Mouse (Mus musculus): ENCODE measurements at regions not wholly inside any gene's neighbourhood (a gene's known extent, or its start where the extent isn't known, plus 50 kb on each side); places are given as distances from the start of the nearest gene placed in this dataset.

DNA sequence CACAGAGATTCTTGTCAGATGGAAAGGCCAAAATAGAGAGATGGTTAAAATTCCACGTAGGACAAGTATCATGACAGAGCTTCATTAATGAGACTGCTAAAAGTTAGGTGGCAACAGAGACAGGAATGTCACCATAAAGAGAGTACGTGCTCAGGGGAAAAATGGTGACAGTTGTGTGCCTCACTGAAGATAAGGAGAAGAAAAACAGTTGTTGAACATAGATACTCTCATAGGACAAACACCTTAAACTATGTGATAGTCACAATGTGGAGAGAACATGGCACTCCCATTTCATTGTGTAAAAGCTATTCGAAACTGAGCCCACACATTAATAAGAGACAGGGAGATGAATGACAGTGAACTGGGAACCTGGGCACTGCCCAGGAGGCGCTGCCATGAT is 66.1 kb upstream of the Eed start:
- Histone ChIP-seq H3K27me3 (ENCODE audit: control insufficient read depth, insufficient read depth, low read length, poor library complexity, severe bottlenecking) (no peaks in the 10 kb centered on the region), H3K36me3 (ENCODE audit: control insufficient read depth, insufficient read depth, low read length, poor library complexity, severe bottlenecking) (no peaks in the 10 kb centered on the region)
- DNase-seq (ENCODE audit: low read depth, low spot score), result no peak

DNA sequence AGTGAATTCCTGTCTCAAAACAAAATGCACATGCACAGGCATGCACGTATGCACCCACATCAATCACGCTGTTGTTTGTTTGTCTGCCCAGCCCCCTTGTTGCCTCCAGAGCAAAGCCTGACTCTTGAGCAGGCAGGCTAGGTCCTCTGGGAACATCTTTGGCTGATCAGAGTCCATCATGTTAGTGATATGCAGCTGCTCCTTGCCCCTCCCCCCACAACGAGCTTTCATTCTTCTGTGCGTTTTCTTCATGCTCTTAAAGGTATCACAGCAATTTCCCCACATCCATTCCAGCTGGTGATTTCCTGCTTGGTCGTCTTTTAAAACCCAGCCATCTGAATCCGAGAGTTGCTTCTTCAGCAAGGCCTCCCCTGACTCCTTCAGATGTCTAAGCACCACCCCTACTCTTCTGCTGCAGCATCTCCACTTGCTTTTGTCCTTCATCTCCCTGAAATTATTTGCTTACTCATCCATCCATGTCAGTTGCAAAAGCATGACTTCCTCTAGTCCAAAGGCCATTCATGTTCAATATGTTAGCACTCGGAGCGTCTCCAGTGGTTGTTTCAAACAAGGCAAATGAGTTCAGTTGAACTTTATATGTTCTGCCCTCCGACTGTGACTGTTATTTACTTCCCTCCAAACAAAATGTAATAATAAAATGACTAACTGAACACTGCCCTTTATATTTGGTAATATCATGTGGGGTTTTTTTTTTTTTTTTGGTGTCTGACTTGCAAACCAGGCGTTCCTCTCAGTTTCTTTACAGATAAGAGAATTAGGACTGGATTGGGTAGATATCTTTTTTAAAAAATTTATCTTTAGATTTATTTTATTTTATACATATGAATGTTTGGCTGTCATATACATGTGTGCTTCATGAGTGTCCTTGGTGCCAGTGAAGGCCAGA is 67.9 kb upstream of the Eed start:
- Histone ChIP-seq H3K27me3 (ENCODE audit: control insufficient read depth, insufficient read depth, low read length, poor library complexity, severe bottlenecking) (no peaks in the 10 kb centered on the region), H3K36me3 (ENCODE audit: control insufficient read depth, insufficient read depth, low read length, poor library complexity, severe bottlenecking) (no peaks in the 10 kb centered on the region)
- DNase-seq (ENCODE audit: low read depth, low spot score), result no peak

DNA sequence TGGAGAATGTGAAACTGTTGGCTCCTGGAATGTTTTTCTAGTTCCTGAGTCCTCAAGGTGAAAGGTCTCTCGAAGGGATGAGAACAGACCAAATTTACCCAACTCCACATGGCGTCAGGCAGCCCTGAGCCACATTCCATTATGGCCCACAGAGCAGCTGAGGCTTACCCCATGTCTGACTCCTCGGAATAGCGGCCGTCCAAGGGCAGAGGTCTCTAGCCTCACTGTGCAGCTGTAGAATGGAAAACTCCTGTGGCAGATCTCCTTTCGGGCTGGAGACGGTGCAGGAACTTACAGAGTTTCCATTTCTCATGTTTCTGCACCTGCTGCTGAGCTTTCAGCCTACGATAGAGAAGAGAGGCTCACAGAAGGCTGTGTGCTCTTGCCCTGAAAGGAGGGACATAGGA is 69.1 kb upstream of the Eed start:
- no peak for DNase-seq (ENCODE audit: low read depth, low spot score)
- H3K27me3 ChIP-seq (ENCODE audit: control insufficient read depth, insufficient read depth, low read length, poor library complexity, severe bottlenecking), result no peaks in the 10 kb centered on the region
- H3K36me3 ChIP-seq (ENCODE audit: control insufficient read depth, insufficient read depth, low read length, poor library complexity, severe bottlenecking), result no peaks in the 10 kb centered on the region

DNA sequence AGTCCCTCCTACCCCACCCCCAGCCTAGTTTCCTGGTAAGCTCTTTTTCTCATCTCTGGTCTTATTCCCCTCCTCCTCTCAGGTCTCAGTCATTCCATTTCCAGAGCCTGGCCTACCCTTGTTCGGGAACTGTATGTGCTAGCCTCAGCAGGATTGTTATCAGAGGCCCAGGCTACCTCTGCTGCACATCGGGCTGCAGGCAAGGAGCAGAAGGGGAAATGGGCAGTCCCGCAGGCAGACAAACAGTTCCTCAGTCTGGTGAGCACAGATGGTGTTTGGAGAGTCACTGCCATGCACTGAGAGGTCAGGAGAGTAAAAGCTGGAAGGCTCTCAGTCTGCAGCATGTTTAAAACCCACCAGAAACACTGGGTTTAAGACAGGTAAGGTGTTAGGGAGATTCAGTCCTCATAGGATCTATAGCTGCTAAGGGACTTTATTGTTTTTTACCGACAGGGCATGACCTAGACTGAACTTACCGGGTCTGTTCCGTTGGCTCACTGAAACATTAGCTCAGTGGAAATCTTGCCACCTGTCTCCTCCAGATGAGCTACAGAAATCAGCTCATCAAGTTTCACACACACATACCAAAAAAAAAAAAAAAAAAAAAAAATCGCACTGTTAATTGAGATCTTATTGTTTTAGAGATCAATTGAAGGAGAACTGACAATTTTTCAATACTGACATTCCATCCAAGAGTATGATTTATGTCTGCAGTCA is 74.2 kb upstream of the Eed start:
- peak; percentile 48 for DNase-seq (ENCODE audit: low read depth, low spot score)
- Histone ChIP-seq H3K36me3 (ENCODE audit: control insufficient read depth, insufficient read depth, low read length, poor library complexity, severe bottlenecking) (no peaks in the 10 kb centered on the region), H3K27me3 (ENCODE audit: control insufficient read depth, insufficient read depth, low read length, poor library complexity, severe bottlenecking) (no peaks in the 10 kb centered on the region)

DNA sequence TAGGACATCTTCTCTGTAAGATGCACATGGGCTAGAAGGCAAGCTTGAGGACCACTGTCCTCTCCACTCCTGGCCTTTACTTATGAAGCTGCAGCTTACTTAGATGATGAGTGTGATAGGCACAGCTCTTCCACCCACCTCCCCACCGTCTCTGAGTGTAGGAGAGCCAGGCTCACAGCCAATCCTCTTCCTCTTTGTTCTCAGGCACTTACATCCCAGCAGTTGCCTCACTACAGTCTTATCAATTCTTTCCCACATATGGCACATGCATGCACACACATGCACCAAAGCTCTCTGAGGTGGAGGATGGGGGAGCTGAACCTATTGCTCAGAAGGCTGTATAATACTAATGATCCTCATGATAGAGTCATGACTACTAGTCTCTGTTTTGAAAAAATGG is 72.1 kb upstream of the Picalm start:
- Histone ChIP-seq H3K27me3 (ENCODE audit: control insufficient read depth, insufficient read depth, low read length, poor library complexity, severe bottlenecking) (no peaks in the 10 kb centered on the region), H3K36me3 (ENCODE audit: control insufficient read depth, insufficient read depth, low read length, poor library complexity, severe bottlenecking) (no peaks in the 10 kb centered on the region)
- DNase-seq (ENCODE audit: low read depth, low spot score), result no peak

DNA sequence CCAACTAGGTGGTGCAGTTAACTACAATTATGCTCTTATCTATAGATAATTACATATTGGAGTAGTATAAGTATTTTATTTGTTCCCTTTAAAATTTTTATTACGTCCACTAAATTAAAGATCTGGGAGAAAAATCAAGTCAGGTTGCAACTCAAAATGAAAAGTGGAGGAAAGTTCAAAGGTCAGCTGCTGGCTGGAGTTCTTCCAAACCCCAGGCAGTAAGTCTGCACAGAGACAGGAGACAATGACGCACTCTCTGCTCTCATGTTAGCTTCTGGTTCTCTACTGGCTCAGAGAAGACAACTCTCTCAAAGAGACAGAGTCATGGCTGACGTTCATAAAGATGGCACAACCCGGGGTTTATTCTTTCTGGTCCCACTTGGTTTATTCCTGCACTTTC is 71.4 kb upstream of the Picalm start:
- DNase-seq (ENCODE audit: low read depth, low spot score), result no peak

DNA sequence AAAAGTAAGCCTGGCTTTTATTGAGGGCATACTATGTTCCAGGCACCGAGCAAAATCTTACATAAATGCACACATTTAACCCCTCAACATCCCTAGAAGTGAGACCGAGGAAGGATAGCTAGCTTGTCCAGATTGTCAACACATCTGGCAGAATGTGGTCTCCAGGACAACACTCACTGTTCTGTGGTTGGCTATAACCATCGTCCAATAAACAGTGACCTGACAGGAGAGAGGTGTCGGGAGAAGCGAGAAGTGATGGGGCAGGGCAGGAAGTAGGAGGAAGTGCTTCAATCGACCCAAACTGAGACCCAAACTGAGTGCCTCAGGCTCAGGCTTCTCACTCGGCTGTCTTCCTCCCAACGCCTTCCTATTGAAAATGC is 70.8 kb upstream of the Picalm start:
- H3K36me3 ChIP-seq (ENCODE audit: control insufficient read depth, insufficient read depth, low read length, poor library complexity, severe bottlenecking), result no peaks in the 10 kb centered on the region
- no peaks in the 10 kb centered on the region for H3K27me3 ChIP-seq (ENCODE audit: control insufficient read depth, insufficient read depth, low read length, poor library complexity, severe bottlenecking)
- DNase-seq (ENCODE audit: low read depth, low spot score), result peak; percentile 35

More for the DNA sequence above, 71.4 kb upstream of the Picalm start:
- H3K27me3 ChIP-seq (ENCODE audit: control insufficient read depth, insufficient read depth, low read length, poor library complexity, severe bottlenecking), result no peaks in the 10 kb centered on the region
- no peaks in the 10 kb centered on the region for H3K36me3 ChIP-seq (ENCODE audit: control insufficient read depth, insufficient read depth, low read length, poor library complexity, severe bottlenecking)

DNA sequence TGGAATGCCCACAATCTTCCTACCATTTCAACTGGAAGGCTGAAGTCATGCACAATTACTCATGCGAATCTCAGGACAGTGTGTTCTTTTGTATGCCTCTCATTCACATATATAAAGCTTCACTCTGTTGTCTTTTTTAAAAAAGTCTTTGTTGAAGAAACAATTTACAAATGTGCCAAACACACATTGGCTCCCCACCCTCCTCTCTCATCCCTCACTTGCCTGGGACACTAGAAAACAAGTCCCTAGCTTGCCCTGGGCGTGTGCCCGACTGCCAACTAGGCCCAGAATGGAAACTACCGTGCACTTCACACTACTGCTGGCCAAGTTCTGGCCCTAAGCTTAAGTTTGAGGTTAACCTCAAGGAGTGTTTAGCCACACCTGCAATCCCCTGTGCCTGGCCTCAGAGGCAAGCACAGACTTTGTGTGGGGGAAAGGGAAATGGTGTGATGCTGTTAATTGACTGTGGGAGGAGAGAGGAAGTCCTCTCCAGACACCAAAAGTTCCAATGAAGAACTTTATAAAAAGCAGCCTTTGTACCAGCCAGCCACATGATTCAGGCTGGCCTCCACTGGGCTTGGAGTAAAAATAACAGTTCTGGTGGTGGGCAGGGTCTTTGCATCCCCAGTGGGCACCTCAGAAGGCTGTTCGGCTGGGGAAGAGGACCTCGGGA is 70.2 kb upstream of the Picalm start:
- Histone ChIP-seq H3K27me3 (ENCODE audit: control insufficient read depth, insufficient read depth, low read length, poor library complexity, severe bottlenecking) (no peaks in the 10 kb centered on the region), H3K36me3 (ENCODE audit: control insufficient read depth, insufficient read depth, low read length, poor library complexity, severe bottlenecking) (no peaks in the 10 kb centered on the region)
- DNase-seq (ENCODE audit: low read depth, low spot score), result peak; percentile 66

DNA sequence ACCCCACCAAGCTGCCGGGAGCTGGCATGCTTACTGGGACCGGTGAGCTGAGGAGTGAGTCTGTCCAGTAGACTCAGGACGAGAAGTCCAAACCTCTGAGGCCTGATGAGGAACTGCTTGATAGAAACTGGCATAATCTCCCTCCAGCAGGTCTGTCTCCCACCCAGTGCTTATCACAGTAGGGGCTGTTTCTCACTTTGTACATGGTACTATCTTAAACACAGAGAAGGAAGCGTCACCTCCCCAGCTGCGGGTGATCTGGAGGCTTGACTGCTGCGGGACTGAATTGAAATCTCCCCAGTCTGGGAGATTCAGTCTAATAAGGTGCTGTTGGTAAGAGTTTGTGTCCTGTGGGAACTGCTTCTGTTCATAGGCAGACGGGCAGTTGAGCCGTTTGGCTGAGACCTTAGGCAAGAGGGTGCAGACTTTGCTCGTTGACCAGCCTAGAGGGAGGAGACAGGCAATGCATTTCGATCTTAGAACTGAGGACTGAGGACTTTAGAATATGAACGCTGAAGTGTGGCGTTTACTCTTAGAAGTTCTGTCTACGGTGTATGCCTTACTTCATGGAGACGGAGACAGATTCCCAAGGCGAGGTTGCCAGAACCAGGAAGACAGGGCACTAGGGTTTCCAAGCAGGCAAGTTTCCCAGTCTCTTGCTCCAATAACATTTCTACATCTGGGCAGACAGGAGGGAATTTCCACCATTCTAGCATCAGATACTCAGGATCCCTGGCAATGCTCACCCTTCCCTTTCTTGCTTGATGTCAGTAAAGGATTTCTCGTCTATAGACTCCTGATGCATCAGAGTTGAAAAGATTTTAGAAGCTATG is 69.5 kb upstream of the Picalm start:
- DNase-seq (ENCODE audit: low read depth, low spot score), result peak; percentile 32
- Histone ChIP-seq H3K36me3 (ENCODE audit: control insufficient read depth, insufficient read depth, low read length, poor library complexity, severe bottlenecking) (no peaks in the 10 kb centered on the region), H3K27me3 (ENCODE audit: control insufficient read depth, insufficient read depth, low read length, poor library complexity, severe bottlenecking) (no peaks in the 10 kb centered on the region)

DNA sequence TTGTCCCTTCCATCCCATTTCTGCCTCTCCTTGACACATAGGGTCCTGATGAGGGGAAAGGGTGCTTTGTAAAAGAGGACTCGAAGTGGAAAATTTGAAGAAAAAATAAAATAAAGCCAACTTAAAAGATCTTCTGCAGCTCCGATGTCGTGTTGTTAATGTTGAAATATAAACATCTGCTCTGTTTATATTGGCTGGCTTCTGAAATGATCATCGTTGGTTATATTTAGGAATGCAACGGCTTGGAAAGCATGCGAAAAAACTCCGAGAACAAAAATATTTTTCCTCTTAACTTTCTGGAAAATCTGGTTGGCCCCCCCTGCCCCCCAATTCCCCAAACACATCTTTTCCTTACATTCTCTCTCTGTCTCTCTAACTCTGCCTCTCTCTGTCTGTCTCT is 68.3 kb upstream of the Picalm start:
- Histone ChIP-seq H3K36me3 (ENCODE audit: control insufficient read depth, insufficient read depth, low read length, poor library complexity, severe bottlenecking) (no peaks in the 10 kb centered on the region), H3K27me3 (ENCODE audit: control insufficient read depth, insufficient read depth, low read length, poor library complexity, severe bottlenecking) (no peaks in the 10 kb centered on the region)
- DNase-seq (ENCODE audit: low read depth, low spot score), result no peak

DNA sequence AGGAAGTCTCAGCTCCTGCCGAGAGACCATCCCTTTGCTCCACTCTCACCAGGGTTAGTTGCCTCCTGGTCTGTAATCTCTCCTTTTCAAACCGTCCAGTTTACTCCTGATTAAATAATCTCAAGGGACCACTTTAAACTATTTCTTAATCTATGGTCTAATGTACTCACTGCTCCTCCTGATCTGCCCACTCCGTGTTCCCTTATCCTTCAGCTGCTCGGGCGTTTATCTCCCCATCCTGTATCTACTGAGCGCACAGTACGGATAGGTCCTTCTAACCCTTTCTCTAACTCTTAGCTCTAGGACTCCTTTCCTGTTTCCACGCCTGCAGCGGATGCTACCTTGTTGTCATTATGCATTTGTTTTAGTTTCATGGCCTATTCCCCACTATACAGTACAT is 67.1 kb upstream of the Picalm start:
- DNase-seq (ENCODE audit: low read depth, low spot score), result no peak
- Histone ChIP-seq H3K27me3 (ENCODE audit: control insufficient read depth, insufficient read depth, low read length, poor library complexity, severe bottlenecking) (no peaks in the 10 kb centered on the region), H3K36me3 (ENCODE audit: control insufficient read depth, insufficient read depth, low read length, poor library complexity, severe bottlenecking) (no peaks in the 10 kb centered on the region)

DNA sequence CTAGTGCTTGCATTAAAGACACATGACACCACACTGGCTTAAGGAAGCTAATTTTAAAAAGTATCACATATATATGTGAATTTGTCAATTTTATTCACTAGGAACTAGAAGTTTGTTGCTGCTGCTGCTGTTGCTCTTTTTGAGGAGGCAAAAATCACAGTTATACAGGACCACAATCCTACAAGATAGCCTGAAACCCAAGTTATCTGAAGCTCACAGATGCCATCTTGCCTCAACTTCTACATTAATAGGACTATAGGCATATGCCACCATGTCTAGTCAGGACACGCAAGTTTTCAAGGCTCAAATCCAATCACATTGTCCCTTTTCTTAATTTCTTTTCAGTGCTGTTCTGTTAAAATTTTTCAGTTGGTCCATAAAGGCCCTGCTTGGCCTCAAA is 65.8 kb upstream of the Picalm start:
- Histone ChIP-seq H3K27me3 (ENCODE audit: control insufficient read depth, insufficient read depth, low read length, poor library complexity, severe bottlenecking) (no peaks in the 10 kb centered on the region), H3K36me3 (ENCODE audit: control insufficient read depth, insufficient read depth, low read length, poor library complexity, severe bottlenecking) (no peaks in the 10 kb centered on the region)
- no peak for DNase-seq (ENCODE audit: low read depth, low spot score)

DNA sequence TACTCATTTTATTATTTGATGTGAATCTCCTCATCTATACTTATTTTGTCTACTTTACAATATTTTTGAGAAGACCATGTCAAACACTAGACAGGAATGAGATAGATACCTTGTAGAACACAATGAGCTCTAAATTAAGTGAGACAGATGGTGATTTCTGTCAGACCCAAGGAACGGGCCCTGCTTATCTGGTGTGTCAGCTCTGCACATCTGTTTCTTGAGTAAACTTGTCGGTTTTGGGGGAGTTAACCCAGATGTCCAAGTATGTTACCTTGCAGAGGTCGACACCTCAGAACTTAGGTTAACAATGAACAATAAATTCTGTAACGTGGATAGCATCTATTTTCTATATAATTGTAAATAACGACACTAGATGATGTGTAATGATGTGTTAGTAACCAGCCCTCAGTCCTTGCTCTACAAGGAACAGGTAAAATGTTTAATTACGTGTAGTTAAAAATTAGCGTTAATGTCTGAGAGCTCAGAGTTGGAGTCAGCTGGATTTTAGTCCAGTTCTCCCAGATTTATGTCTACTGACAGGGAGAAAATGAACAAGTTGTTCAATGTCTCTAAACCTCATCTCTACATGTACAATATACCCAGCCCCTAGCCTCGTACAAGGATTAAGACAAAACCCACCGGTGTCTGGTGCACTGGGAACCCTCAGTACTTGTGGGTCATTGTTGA is 64.6 kb upstream of the Picalm start:
- H3K36me3 ChIP-seq (ENCODE audit: control insufficient read depth, insufficient read depth, low read length, poor library complexity, severe bottlenecking), result no peaks in the 10 kb centered on the region
- DNase-seq (ENCODE audit: low read depth, low spot score), result no peak
- H3K27me3 ChIP-seq (ENCODE audit: control insufficient read depth, insufficient read depth, low read length, poor library complexity, severe bottlenecking), result no peaks in the 10 kb centered on the region

DNA sequence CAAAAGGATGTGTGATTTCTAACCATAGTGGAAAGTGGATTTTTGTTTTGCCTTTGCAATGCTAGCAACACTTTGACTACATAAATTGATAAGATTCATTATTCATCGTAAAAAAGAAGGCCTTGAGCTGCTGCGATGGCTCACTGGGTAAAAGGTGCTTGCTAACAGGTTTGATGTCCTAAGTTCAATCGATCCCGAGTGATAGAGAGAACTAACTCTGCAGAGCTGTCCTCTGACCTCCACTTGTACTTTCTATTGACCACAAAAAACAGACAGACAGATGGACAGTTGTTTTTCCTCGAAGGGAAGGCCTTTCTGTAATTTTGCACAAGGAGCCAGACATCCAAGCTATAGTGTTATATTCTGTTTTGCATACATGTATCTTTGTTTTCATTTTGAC is 63.7 kb upstream of the Picalm start:
- Histone ChIP-seq H3K36me3 (ENCODE audit: control insufficient read depth, insufficient read depth, low read length, poor library complexity, severe bottlenecking) (no peaks in the 10 kb centered on the region), H3K27me3 (ENCODE audit: control insufficient read depth, insufficient read depth, low read length, poor library complexity, severe bottlenecking) (no peaks in the 10 kb centered on the region)
- no peak for DNase-seq (ENCODE audit: low read depth, low spot score)
